Mouse (Mus musculus): ENCODE data around the gene Socs3. TPM values are rescaled to one million over a fixed set of nuclear protein-coding genes. Genes with fewer than 3 reads are reported as not detected.

The Socs3 gene
- polyA plus RNA-seq, 1 experiment from 2014 or later: 15.7 TPM

- H3K4me3 ChIP-seq (ENCODE audit: low read depth, low read length): no peak overlapping the region
- 0 out of 2 replicates have a peak, but pooled peaks cover 9% of the 10 kb centered on the region for H3K4me1 ChIP-seq (replicated peaks; ENCODE audit: control insufficient read depth, insufficient read depth, low read length)
- no peaks in the 10 kb centered on the region for H3K36me3 ChIP-seq (ENCODE audit: control insufficient read depth, insufficient read depth)
- no peak overlapping the region for H3K9ac ChIP-seq (ENCODE audit: low read depth, low read length)
- H3K27me3 ChIP-seq (replicated peaks; ENCODE audit: control insufficient read depth, insufficient read depth, low read length): no peaks in the 10 kb centered on the region
- WGBS: 64% methylated on average over 13 of the region's 13 CpGs
- no peak for ATAC-seq
- no peak for TF ChIP-seq CTCF (IDR thresholded peaks at IDR 0.05; ENCODE audit: low read depth)
- H3K9me3 ChIP-seq (ENCODE audit: control insufficient read depth): no peaks in the 10 kb centered on the region
- H3K4me2 ChIP-seq (replicated peaks; ENCODE audit: low read depth): no peak overlapping the region
- no peak overlapping the region for H3K27ac ChIP-seq (ENCODE audit: low read depth, low read length)
Observed at GRCm38 (mm10) chr11:117955621-117956020, 14.2 kb downstream of the Socs3 start.

GRCm38 (mm10) chr11:117954819-117955218 is 15.0 kb downstream of the Socs3 start:
- Histone ChIP-seq H3K4me2 (replicated peaks; ENCODE audit: low read depth) (no peak overlapping the region), H3K9ac (ENCODE audit: low read depth, low read length) (no peak overlapping the region), H3K4me1 (replicated peaks; ENCODE audit: control insufficient read depth, insufficient read depth, low read length) (0 out of 2 replicates have a peak, but pooled peaks cover 8% of the 10 kb centered on the region), H3K4me3 (ENCODE audit: low read depth, low read length) (no peak overlapping the region), H3K27me3 (replicated peaks; ENCODE audit: control insufficient read depth, insufficient read depth, low read length) (no peaks in the 10 kb centered on the region), H3K36me3 (ENCODE audit: control insufficient read depth, insufficient read depth) (no peaks in the 10 kb centered on the region), H3K9me3 (ENCODE audit: control insufficient read depth) (no peaks in the 10 kb centered on the region), H3K27ac (ENCODE audit: low read depth, low read length) (no peak overlapping the region)
- TF ChIP-seq CTCF (IDR thresholded peaks at IDR 0.05; ENCODE audit: low read depth): no peak
- no peak for ATAC-seq
- WGBS: 68% methylated on average over 9 of the region's 9 CpGs

- Histone ChIP-seq H3K4me1 (replicated peaks; ENCODE audit: control insufficient read depth, insufficient read depth, low read length) (0 out of 2 replicates have a peak, but pooled peaks cover 10% of the 10 kb centered on the region), H3K9me3 (ENCODE audit: control insufficient read depth) (no peaks in the 10 kb centered on the region), H3K27me3 (replicated peaks; ENCODE audit: control insufficient read depth, insufficient read depth, low read length) (no peaks in the 10 kb centered on the region), H3K9ac (ENCODE audit: low read depth, low read length) (no peak overlapping the region), H3K27ac (ENCODE audit: low read depth, low read length) (no peak overlapping the region), H3K36me3 (ENCODE audit: control insufficient read depth, insufficient read depth) (no peaks in the 10 kb centered on the region), H3K4me3 (ENCODE audit: low read depth, low read length) (no peak overlapping the region), H3K4me2 (replicated peaks; ENCODE audit: low read depth) (no peak overlapping the region)
- TF ChIP-seq CTCF (IDR thresholded peaks at IDR 0.05; ENCODE audit: low read depth): no peak
- WGBS: 53% methylated on average over 2 of the region's 2 CpGs
- no peak for ATAC-seq
Observed at GRCm38 (mm10) chr11:117954094-117954493, 15.8 kb downstream of the Socs3 start.

GRCm38 (mm10) chr11:117952174-117952933 is 17.5 kb downstream of the Socs3 start:
- 73% methylated on average over 9 of the region's 9 CpGs for WGBS
- no peaks in the 10 kb centered on the region for H3K36me3 ChIP-seq (ENCODE audit: control insufficient read depth, insufficient read depth)
- 0 out of 2 replicates have a peak, but pooled peaks cover 10% of the 10 kb centered on the region for H3K4me1 ChIP-seq (replicated peaks; ENCODE audit: control insufficient read depth, insufficient read depth, low read length)
- no peaks in the 10 kb centered on the region for H3K27me3 ChIP-seq (replicated peaks; ENCODE audit: control insufficient read depth, insufficient read depth, low read length)
- no peak overlapping the region for H3K4me2 ChIP-seq (replicated peaks; ENCODE audit: low read depth)
- H3K4me3 ChIP-seq (ENCODE audit: low read depth, low read length): no peak overlapping the region
- no peak overlapping the region for H3K27ac ChIP-seq (ENCODE audit: low read depth, low read length)
- H3K9ac ChIP-seq (ENCODE audit: low read depth, low read length): no peak overlapping the region
- TF ChIP-seq CTCF (IDR thresholded peaks at IDR 0.05; ENCODE audit: low read depth): no peak
- H3K9me3 ChIP-seq (ENCODE audit: control insufficient read depth): no peaks in the 10 kb centered on the region
- ATAC-seq: no peak

- 85% methylated on average over 6 of the region's 6 CpGs for WGBS
- ATAC-seq: no peak
- TF ChIP-seq CTCF (IDR thresholded peaks at IDR 0.05; ENCODE audit: low read depth): no peak
Observed at GRCm38 (mm10) chr11:117951391-117951790, 18.5 kb downstream of the Socs3 start.

GRCm38 (mm10) chr11:117949392-117950091 is 20.3 kb downstream of the Socs3 start:
- Histone ChIP-seq H3K27ac (ENCODE audit: low read depth, low read length) (peak overlapping the region; percentile 70), H3K9ac (ENCODE audit: low read depth, low read length) (peak overlapping the region; percentile 49), H3K4me1 (replicated peaks; ENCODE audit: control insufficient read depth, insufficient read depth, low read length) (0 out of 2 replicates have a peak, but pooled peaks cover 8% of the 10 kb centered on the region), H3K9me3 (ENCODE audit: control insufficient read depth) (no peaks in the 10 kb centered on the region), H3K36me3 (ENCODE audit: control insufficient read depth, insufficient read depth) (no peaks in the 10 kb centered on the region), H3K27me3 (replicated peaks; ENCODE audit: control insufficient read depth, insufficient read depth, low read length) (no peaks in the 10 kb centered on the region), H3K4me2 (replicated peaks; ENCODE audit: low read depth) (peak overlapping the region; percentile 70), H3K4me3 (ENCODE audit: low read depth, low read length) (peak overlapping the region; percentile 31)
- ATAC-seq: peak; percentile 32
- peak; percentile 50 for TF ChIP-seq CTCF (IDR thresholded peaks at IDR 0.05; ENCODE audit: low read depth)
- WGBS: 3% methylated on average over 49 of the region's 49 CpGs

More at GRCm38 (mm10) chr11:117951391-117951790, 18.5 kb downstream of the Socs3 start:
- Histone ChIP-seq H3K4me2 (replicated peaks; ENCODE audit: low read depth) (no peak overlapping the region), H3K9ac (ENCODE audit: low read depth, low read length) (no peak overlapping the region), H3K36me3 (ENCODE audit: control insufficient read depth, insufficient read depth) (no peaks in the 10 kb centered on the region), H3K27ac (ENCODE audit: low read depth, low read length) (no peak overlapping the region), H3K27me3 (replicated peaks; ENCODE audit: control insufficient read depth, insufficient read depth, low read length) (no peaks in the 10 kb centered on the region), H3K9me3 (ENCODE audit: control insufficient read depth) (no peaks in the 10 kb centered on the region), H3K4me3 (ENCODE audit: low read depth, low read length) (no peak overlapping the region), H3K4me1 (replicated peaks; ENCODE audit: control insufficient read depth, insufficient read depth, low read length) (0 out of 2 replicates have a peak, but pooled peaks cover 10% of the 10 kb centered on the region)

Data from intestine, postnatal 0 days (tissue).